Mouse (Mus musculus): ENCODE data around the gene Hoxd9. TPM values are rescaled to one million over a fixed set of nuclear protein-coding genes. Genes with fewer than 3 reads are reported as not detected.
A peak's percentile ranks its signal among the peaks of the same experiment; 100 is the strongest.

The Hoxd9 gene
- polyA plus RNA-seq, 1 experiment from 2014 or later, result 0.10 TPM

- peaks cover 14% of the 10 kb centered on the region for H3K4me1 ChIP-seq (ENCODE audit: control insufficient read depth, insufficient read depth, low read length)
- H3K9me3 ChIP-seq (replicated peaks; ENCODE audit: control insufficient read depth, low read length), result no peaks in the 10 kb centered on the region
- no peak overlapping the region for H3K9ac ChIP-seq (replicated peaks; ENCODE audit: low read length)
- no peaks in the 10 kb centered on the region for H3K36me3 ChIP-seq (replicated peaks; ENCODE audit: control insufficient read depth, insufficient read depth, low read depth, low read length)
- H3K27me3 ChIP-seq (ENCODE audit: control insufficient read depth, insufficient read depth, low read length), result peaks cover 81% of the 10 kb centered on the region
- no peak overlapping the region for H3K4me3 ChIP-seq (ENCODE audit: low read depth, low read length)
- no peak for ATAC-seq (replicated peaks; ENCODE audit: insufficient number of reproducible peaks, low FRiP score, low TSS enrichment, low read depth)
- H3K27ac ChIP-seq (replicated peaks; ENCODE audit: low read depth, low read length), result no peak overlapping the region
- WGBS, result 2% methylated on average over 13 of the region's 13 CpGs
- H3K4me2 ChIP-seq (ENCODE audit: low read depth, low read length), result no peak overlapping the region
- DNase-seq (ENCODE audit: low spot score), result no peak
Measured at GRCm38 (mm10) chr2:74706393-74706960, 8.9 kb downstream of the Hoxd9 start.

- Histone ChIP-seq H3K27me3 (ENCODE audit: control insufficient read depth, insufficient read depth, low read length) (peaks cover 88% of the 10 kb centered on the region), H3K9ac (replicated peaks; ENCODE audit: low read length) (no peak overlapping the region), H3K36me3 (replicated peaks; ENCODE audit: control insufficient read depth, insufficient read depth, low read depth, low read length) (no peaks in the 10 kb centered on the region), H3K4me1 (ENCODE audit: control insufficient read depth, insufficient read depth, low read length) (peaks cover 16% of the 10 kb centered on the region), H3K4me3 (ENCODE audit: low read depth, low read length) (no peak overlapping the region), H3K4me2 (ENCODE audit: low read depth, low read length) (no peak overlapping the region), H3K9me3 (replicated peaks; ENCODE audit: control insufficient read depth, low read length) (no peaks in the 10 kb centered on the region), H3K27ac (replicated peaks; ENCODE audit: low read depth, low read length) (no peak overlapping the region)
- ATAC-seq (replicated peaks; ENCODE audit: insufficient number of reproducible peaks, low FRiP score, low TSS enrichment, low read depth) (no peak), DNase-seq (ENCODE audit: low spot score) (no peak)
- WGBS, result 3% methylated on average over 7 of the region's 7 CpGs
Measured at GRCm38 (mm10) chr2:74707599-74707998, 10.1 kb downstream of the Hoxd9 start.

GRCm38 (mm10) chr2:74708676-74709075 lies 11.1 kb downstream of the Hoxd9 start:
- ATAC-seq (replicated peaks; ENCODE audit: insufficient number of reproducible peaks, low FRiP score, low TSS enrichment, low read depth) (no peak), DNase-seq (ENCODE audit: low spot score) (no peak)
- Histone ChIP-seq H3K27ac (replicated peaks; ENCODE audit: low read depth, low read length) (no peak overlapping the region), H3K4me3 (ENCODE audit: low read depth, low read length) (no peak overlapping the region), H3K4me1 (ENCODE audit: control insufficient read depth, insufficient read depth, low read length) (peaks cover 16% of the 10 kb centered on the region), H3K4me2 (ENCODE audit: low read depth, low read length) (no peak overlapping the region), H3K9ac (replicated peaks; ENCODE audit: low read length) (no peak overlapping the region), H3K36me3 (replicated peaks; ENCODE audit: control insufficient read depth, insufficient read depth, low read depth, low read length) (no peaks in the 10 kb centered on the region), H3K9me3 (replicated peaks; ENCODE audit: control insufficient read depth, low read length) (no peaks in the 10 kb centered on the region), H3K27me3 (ENCODE audit: control insufficient read depth, insufficient read depth, low read length) (peaks cover 91% of the 10 kb centered on the region)
- WGBS, result 6% methylated on average over 4 of the region's 4 CpGs

GRCm38 (mm10) chr2:74709465-74710419 lies 12.2 kb downstream of the Hoxd9 start:
- ATAC-seq (replicated peaks; ENCODE audit: insufficient number of reproducible peaks, low FRiP score, low TSS enrichment, low read depth) (no peak), DNase-seq (ENCODE audit: low spot score) (no peak)
- no peak overlapping the region for H3K27ac ChIP-seq (replicated peaks; ENCODE audit: low read depth, low read length)
- peaks cover 89% of the 10 kb centered on the region for H3K27me3 ChIP-seq (ENCODE audit: control insufficient read depth, insufficient read depth, low read length)
- H3K9me3 ChIP-seq (replicated peaks; ENCODE audit: control insufficient read depth, low read length), result no peaks in the 10 kb centered on the region
- 5% methylated on average over 5 of the region's 5 CpGs for WGBS
- H3K4me1 ChIP-seq (ENCODE audit: control insufficient read depth, insufficient read depth, low read length), result peaks cover 13% of the 10 kb centered on the region
- no peak overlapping the region for H3K4me3 ChIP-seq (ENCODE audit: low read depth, low read length)
- H3K4me2 ChIP-seq (ENCODE audit: low read depth, low read length), result no peak overlapping the region
- H3K36me3 ChIP-seq (replicated peaks; ENCODE audit: control insufficient read depth, insufficient read depth, low read depth, low read length), result no peaks in the 10 kb centered on the region
- no peak overlapping the region for H3K9ac ChIP-seq (replicated peaks; ENCODE audit: low read length)

DNA sequence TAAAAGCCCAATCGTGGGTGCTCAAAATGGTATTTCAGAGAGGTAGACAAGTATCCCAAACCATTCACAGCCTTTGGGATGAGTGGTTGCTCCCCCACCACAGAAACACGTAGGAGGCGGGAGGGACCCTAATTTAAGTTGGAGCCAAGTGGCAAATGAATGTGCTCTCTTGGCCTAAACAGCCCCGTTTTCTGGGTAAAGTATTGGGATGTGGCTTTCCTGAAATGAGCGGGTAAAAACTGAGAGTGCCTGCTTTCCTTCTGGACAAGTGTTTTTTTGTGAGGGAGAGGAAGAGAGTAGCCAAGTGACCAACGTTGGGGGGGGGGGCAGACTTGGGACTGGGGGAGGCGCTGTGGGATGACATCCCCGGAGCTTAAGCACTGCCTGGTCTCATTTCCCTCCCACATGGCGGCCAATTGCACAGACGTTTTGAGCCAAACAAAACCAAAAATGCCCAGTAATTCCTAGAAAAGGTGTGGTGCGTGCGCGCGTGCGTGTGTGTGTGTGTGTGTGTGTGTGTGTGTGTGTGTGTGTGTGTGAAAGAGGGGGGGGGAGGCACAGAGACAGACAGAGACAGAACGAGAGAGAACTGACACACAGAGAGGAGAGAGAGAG lies 13.5 kb downstream of the Hoxd9 start:
- Histone ChIP-seq H3K4me1 (ENCODE audit: control insufficient read depth, insufficient read depth, low read length) (0 out of 2 replicates have a peak, but pooled peaks cover 2% of the 10 kb centered on the region), H3K9ac (replicated peaks; ENCODE audit: low read length) (no peak overlapping the region), H3K27ac (replicated peaks; ENCODE audit: low read depth, low read length) (no peak overlapping the region), H3K27me3 (ENCODE audit: control insufficient read depth, insufficient read depth, low read length) (peaks cover 84% of the 10 kb centered on the region), H3K4me3 (ENCODE audit: low read depth, low read length) (no peak overlapping the region), H3K4me2 (ENCODE audit: low read depth, low read length) (no peak overlapping the region), H3K36me3 (replicated peaks; ENCODE audit: control insufficient read depth, insufficient read depth, low read depth, low read length) (no peaks in the 10 kb centered on the region), H3K9me3 (replicated peaks; ENCODE audit: control insufficient read depth, low read length) (no peaks in the 10 kb centered on the region)
- ATAC-seq (replicated peaks; ENCODE audit: insufficient number of reproducible peaks, low FRiP score, low TSS enrichment, low read depth), result no peak
- under 1% methylated on average over 16 of the region's 16 CpGs for WGBS
- no peak for DNase-seq (ENCODE audit: low spot score)

- Histone ChIP-seq H3K4me1 (ENCODE audit: control insufficient read depth, insufficient read depth, low read length) (0 out of 2 replicates have a peak, but pooled peaks cover 2% of the 10 kb centered on the region), H3K27me3 (ENCODE audit: control insufficient read depth, insufficient read depth, low read length) (peaks cover 83% of the 10 kb centered on the region), H3K36me3 (replicated peaks; ENCODE audit: control insufficient read depth, insufficient read depth, low read depth, low read length) (no peaks in the 10 kb centered on the region), H3K27ac (replicated peaks; ENCODE audit: low read depth, low read length) (no peak within 1 kb of the TSS), H3K9me3 (replicated peaks; ENCODE audit: control insufficient read depth, low read length) (no peaks in the 10 kb centered on the region), H3K4me3 (ENCODE audit: low read depth, low read length) (0 out of 2 replicates have a peak within 1 kb of the TSS, but pooled peaks have one; percentile 11), H3K9ac (replicated peaks; ENCODE audit: low read length) (no peak within 1 kb of the TSS), H3K4me2 (ENCODE audit: low read depth, low read length) (peak within 1 kb of the TSS; percentile 33)
- ATAC-seq (replicated peaks; ENCODE audit: insufficient number of reproducible peaks, low FRiP score, low TSS enrichment, low read depth) (no peak), DNase-seq (ENCODE audit: low spot score) (no peak)
- WGBS, result under 1% methylated on average over 65 of the region's 65 CpGs
Measured at GRCm38 (mm10) chr2:74711721-74712621, 14.4 kb downstream of the Hoxd9 start, which contains the start of the genes Hoxd3 and Hoxd4. Gene Hoxd3 (plus strand): TSS chr2:74711927. Gene Hoxd4 (plus strand): TSS chr2:74711929.
